Mouse (Mus musculus) lung, adult 2 months (tissue): ENCODE data around the gene Nfe2l3. TPM values are rescaled to one million over a fixed set of nuclear protein-coding genes. Genes with fewer than 3 reads are reported as not detected.
A peak's percentile ranks its signal among the peaks of the same experiment; 100 is the strongest.
"Not testable (repeated sequence)": the region's sequence is repeated elsewhere in the genome, so short reads cannot be mapped to it uniquely, and the experiment has no call there.

Experiments used
- DNase-seq: peaks from one replicate; pipeline ENCODE4 v3.0.0; 2022
- H3K4me1 ChIP-seq: fragments of 200-500 bp; 2 replicates; pipeline ENCODE4 v1.6.1; 2011; ENCODE audit warnings: low read length; ENCODE audit not compliant: control insufficient read depth, insufficient read depth
- H3K4me3 ChIP-seq: fragments of 200-500 bp; replicated peaks from 2 replicates; pipeline ENCODE3; 2011; ENCODE audit warnings: low read depth, mild to moderate bottlenecking, control low read depth, low read length; ENCODE audit errors: extremely low read depth
- CTCF ChIP-seq: fragments of 200-500 bp; IDR thresholded peaks from 2 replicates; pipeline ENCODE4 v1.5.1; 2011; ENCODE audit warnings: mild to moderate bottlenecking, low read length, control low read depth; ENCODE audit not compliant: insufficient read depth
- POLR2A ChIP-seq: fragments of 200-500 bp; IDR thresholded peaks from 2 replicates; pipeline ENCODE4 v1.6.1; 2011; ENCODE audit warnings: low read depth, mild to moderate bottlenecking, control low read depth, low read length, borderline replicate concordance; ENCODE audit errors: extremely low read depth
- WGBS: fragments of 180-500 bp; shearing (Covaris S2); methylation state at CpG from one replicate; pipeline ENCODE4 v1.1.7; 2018; 5-methylcytosine and 5-hydroxymethylcytosine counted together
- polyA plus RNA-seq: library from polyadenylated mRNA; depleted of rRNA; stranded (reverse); fragments of >200 nt; gene quantifications from 2 replicates; pipeline ENCODE4 v1.2.3, GENCODE M21; 2012; rRNA removed

Gene Nfe2l3
- polyA plus RNA-seq, result 3.0 and 3.5 TPM in 2 replicates

DNA sequence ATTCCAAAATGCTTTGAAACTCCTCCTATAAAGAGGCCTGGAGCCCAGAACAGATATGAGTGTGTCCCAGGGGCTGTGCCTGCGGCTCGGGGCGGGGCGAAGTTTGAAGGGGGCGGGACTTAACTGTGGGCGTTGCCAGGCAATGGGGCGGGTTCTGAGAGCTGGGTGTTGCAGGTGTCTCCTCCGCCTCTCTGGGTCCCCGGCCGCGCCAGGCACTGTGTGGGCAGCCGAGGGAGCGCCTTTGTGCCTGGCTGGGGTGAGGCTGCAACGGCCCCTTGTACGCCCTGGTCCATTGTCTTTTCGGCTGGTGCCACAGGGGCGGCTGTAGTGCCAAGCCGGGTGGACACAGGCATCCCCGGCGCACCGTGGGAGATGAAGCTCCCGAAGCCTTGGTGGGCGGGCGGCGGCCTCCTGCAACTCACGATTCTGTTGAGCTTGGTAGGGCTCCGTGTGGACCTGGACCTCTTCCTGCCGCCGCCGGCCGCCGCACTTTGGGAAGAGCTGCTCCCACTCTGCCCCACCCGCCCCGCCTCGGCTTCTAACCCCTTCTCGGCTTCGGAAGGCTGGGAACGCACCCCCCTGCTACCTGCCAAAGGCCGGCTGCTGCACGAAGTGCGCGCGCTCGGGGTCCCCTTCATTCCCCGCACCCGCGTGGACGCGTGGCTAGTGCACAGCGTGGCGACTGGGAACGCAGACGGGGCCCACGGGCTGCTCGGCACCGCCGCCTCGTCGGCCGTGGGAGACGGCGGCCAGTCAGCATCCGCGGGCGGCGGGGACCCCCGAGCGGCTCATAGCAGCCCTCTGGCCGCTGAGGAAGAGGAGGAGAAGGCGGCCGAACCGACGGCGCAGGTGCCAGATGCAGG lies at the start of gene Nfe2l3:
Gene Nfe2l3 (plus strand): TSS at position 136 of the 863 bp plus-strand sequence.
- peak within 1 kb of the TSS; percentile 42 for H3K4me3 ChIP-seq
- TF ChIP-seq CTCF (no peak), POLR2A (peak; percentile 28; the same call in 1 of the 2 replicates)
- WGBS, result 2% methylated on average over 74 of the region's 74 CpGs
- DNase-seq, result peak; percentile 46
- H3K4me1 ChIP-seq, result peaks cover 10% of the 10 kb centered on the region

DNA sequence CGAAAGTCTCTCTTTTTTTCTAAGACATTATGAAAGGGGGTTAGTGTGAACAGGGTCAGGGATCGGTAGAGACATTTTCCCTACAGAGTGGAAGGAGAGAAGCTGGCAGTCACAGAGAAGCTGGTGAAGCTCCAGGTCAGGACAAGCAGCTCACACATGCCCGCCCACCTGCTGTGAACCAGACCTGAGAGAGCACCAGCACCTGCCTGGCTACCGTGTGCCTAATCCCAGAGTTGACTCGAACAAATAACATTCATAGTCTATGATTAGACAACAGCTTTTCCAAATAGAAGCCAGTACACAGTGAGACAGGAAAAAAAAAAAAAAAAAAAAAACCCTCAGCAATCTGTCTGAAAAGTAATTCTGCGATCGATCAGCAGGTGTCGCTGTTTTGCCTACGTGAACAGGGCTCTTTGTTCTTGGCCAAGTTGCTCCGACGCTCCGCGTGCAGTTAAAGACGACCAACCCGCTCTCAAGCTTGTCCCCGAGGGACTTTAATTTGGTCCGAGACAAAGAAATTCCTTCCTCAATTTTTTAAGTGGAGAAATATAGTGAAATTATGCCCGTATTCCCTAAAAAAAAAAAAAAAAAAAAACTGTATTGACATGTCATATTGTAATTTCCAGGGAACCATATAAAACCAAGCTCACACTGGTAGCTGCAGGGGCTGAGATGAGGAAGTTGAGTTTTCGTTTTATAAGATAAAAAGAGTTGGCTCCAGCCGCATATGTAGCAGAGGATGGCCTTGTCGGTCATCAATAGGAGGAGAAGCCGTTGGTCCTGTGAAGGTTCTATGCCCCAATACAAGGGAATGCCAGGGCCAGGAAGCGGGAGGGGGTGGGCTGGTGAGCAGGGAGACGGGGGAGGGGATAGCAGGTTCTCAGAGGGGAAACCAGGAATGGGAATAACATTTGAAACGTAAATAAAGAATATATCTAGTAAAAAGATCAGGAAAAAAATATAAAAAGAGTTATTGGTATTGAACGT lies 48.4 kb upstream of the Nfe2l3 start:
- 16% methylated on average over 26 of the region's 26 CpGs for WGBS
- Histone ChIP-seq H3K4me3 (no peak overlapping the region), H3K4me1 (no peaks in the 10 kb centered on the region)
- peak; percentile 85 for TF ChIP-seq CTCF
- no peak for TF ChIP-seq POLR2A
- DNase-seq, result peak; percentile 73

DNA sequence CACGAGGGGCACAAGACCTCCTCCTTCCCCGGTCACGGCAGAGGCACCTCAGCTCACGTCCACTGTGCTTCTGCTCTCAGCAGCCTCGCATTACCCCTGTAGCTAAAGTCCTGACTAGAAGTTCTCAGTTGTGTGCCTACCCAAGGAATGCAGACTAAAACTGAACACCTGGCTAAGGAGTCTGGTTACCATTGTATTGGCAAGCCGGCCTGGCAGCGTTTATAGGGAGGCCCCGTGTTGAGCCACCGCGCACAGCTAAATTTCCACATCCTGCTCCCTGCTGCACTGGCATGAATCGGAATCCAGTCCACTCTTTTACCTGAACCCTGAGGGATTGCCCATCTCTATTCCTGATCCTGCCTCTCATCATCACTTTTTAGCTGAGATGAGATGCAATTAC lies 42.0 kb upstream of the Nfe2l3 start:
- no peaks in the 10 kb centered on the region; the same call in 1 of the 2 replicates for H3K4me1 ChIP-seq
- DNase-seq, result no peak
- H3K4me3 ChIP-seq, result no peak overlapping the region
- TF ChIP-seq POLR2A (no peak), CTCF (no peak)
- 73% methylated on average over 11 of the region's 11 CpGs for WGBS

DNA sequence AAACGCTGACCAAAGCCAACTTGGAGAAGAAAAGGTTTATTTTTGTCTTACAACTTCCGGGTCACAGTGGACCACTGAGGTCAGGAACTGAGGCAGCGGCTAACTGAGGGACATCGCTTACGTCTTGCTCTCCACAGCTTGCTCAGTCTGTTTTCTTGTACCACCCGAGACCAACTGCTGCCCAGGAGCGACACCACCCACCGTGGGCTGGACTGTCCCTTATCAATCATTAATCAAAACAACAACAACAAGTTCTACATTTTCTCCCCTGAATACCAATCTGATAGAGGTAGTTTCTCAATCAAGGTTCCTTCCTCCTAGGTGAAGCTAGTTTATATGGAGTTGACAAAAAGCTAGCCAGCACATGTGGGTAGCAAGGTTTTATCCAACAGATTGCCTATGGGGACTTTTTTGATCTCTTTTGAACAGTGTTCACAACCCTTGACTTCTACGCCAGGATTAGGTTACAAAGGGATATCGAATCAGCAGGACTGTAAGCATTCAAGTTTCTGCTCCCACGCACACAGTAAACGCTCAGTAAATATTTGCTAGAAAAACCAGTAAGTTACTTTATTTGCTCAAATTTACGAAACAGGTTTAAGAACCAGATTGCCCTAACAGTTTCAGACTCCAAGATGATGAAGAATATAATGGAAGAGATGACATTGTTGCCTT lies 40.5 kb upstream of the Nfe2l3 start:
- WGBS, result 69% methylated on average over 13 of the region's 13 CpGs
- no peak for DNase-seq

DNA sequence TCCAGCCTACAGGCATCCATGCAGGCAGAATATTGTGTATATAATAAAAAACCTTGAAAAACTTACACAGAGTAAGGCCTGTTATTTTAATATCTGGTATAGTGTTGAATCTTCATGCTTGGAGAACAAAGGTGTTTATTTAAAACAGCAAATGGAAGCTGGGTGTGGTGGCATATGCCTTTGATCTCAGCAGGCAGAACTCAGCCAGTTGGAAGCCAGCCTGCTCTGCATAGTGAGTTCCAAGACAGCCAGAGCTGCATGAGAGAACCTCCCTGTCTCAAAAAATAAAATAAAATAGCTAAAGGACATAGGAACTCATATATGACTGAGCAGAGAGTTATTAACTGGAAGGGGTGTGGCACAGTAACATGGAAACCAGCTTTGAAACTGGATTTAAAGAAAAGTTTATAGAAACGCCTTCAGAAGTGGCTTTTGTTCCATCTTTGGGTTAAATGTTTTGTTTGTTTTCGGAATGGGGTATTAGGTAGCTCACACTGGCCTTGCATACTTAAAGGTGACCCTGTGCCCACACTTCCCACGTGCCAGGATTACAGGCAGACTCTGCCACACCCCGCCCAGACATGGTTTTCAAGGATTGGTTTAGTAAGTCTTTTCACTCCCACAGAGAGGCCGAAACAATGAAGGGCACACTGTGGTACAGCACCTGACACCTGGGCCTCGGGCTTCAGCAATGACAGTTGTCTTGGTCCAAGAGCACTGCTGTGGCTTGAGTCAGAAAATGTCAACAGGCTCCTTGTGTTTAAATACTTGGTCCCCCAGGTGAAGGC lies 38.9 kb upstream of the Nfe2l3 start:
- no peaks in the 10 kb centered on the region; the same call in 1 of the 2 replicates for H3K4me1 ChIP-seq
- TF ChIP-seq CTCF, result no peak
- TF ChIP-seq POLR2A, result no peak
- H3K4me3 ChIP-seq, result no peak overlapping the region
- no peak for DNase-seq
- 50% methylated on average over 6 of the region's 6 CpGs for WGBS

More for the DNA sequence above, 40.5 kb upstream of the Nfe2l3 start:
- TF ChIP-seq POLR2A (no peak), CTCF (no peak)
- Histone ChIP-seq H3K4me3 (no peak overlapping the region), H3K4me1 (no peaks in the 10 kb centered on the region; the same call in 1 of the 2 replicates)

GRCm38 (mm10) chr6:51394367-51394766 lies 38.1 kb upstream of the Nfe2l3 start:
- H3K4me3 ChIP-seq, DNase-seq, H3K4me1 ChIP-seq: not testable (repeated sequence)
- 90% methylated on average over 8 of the region's 8 CpGs for WGBS

DNA sequence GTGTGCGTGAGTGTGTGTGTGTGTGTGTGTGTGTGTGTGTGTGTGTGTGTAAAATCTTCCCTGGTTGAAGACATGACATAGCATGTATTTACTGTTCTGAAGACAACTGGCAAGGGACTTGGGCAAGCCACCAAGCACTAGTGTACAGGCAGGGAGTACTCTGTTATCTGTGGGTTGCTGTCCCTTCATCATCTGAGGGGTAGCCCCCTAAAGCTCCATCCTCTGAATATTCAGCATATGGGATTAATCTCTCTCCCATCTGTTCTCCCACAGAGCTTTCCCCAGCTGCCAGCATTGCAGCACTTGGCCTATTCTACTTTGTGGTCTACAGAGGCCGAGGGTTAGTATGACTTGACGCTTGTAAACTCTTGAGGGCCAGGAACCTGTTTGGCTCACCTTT lies 37.5 kb upstream of the Nfe2l3 start:
- 89% methylated on average over 3 of the region's 3 CpGs for WGBS

DNA sequence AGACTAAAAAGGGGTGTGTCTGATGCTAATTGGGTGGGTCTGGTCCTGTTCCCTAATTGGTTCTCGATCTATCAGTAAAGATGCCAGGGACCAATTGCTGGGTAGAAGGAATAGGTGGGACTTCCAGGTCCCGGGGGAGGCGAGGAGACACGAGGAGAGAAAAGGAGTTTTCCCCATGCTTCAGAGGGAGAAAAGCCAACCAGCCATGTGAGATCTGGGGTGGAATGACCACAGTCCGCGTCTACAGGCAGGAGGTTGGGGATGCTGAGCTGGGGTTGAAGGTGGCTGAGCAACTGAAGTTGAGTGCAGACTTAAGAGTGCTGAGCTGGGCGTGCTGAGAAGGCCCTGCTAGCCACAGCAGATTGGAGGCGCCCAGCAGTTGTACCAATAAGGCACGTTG lies 37.0 kb upstream of the Nfe2l3 start:
- no peak for DNase-seq
- WGBS, result 72% methylated on average over 9 of the region's 9 CpGs
- TF ChIP-seq POLR2A, result no peak
- no peak for TF ChIP-seq CTCF
- Histone ChIP-seq H3K4me1 (no peaks in the 10 kb centered on the region; the same call in 1 of the 2 replicates), H3K4me3 (no peak overlapping the region)

More for the DNA sequence above, 37.5 kb upstream of the Nfe2l3 start:
- not testable (repeated sequence) for H3K4me1 ChIP-seq, DNase-seq, H3K4me3 ChIP-seq

GRCm38 (mm10) chr6:51399113-51399518 lies 33.4 kb upstream of the Nfe2l3 start:
- TF ChIP-seq CTCF (no peak), POLR2A (no peak)
- Histone ChIP-seq H3K4me1 (no peaks in the 10 kb centered on the region), H3K4me3 (no peak overlapping the region)
- WGBS, result 21% methylated on average over 6 of the region's 6 CpGs
- DNase-seq, result peak; percentile 31
